Mouse (Mus musculus): Measurements from ENCODE around the gene Hax1. TPM values are rescaled to one million over a fixed set of nuclear protein-coding genes. Genes with fewer than 3 reads are reported as not detected.
A peak's percentile ranks its signal among the peaks of the same experiment; 100 is the strongest.

The Hax1 gene
- polyA plus RNA-seq (2012; ENCODE audit: insufficient read depth, insufficient read length, low replicate concordance, missing spikeins) = not detected in 2 replicates

DNA sequence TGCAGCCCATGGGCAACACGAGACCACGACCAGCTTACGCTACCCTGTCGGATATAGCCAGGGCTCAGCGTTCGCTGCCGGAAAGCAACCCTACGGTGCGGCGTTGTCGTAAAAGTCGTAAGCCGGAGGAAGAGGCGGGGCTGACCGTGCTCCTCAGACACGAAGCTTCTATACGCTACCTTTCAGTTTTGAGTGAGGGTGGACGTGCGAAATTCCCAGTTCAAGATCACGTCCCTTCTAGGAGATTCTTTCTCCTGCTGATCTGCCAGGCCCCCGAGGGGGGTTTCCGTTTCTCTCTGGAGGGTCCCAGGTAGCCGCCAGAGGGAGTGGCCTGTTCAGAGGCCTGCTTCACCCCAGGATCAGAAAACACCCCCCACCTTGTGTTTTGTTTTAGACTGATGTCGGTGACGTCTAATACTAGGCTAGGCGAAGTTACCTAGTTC is at the start of gene Hax1:
Gene Hax1 (minus strand): TSS at position 169 of the 443 bp plus-strand sequence.
- Histone ChIP-seq H3K27ac (ENCODE audit: insufficient read depth, low read depth, low read length) (peak within 1 kb of the TSS; percentile 66; the same call in 1 of the 2 replicates), H3K4me1 (ENCODE audit: control insufficient read depth, insufficient read depth, low read length) (no peaks in the 10 kb centered on the region), H3K4me3 (ENCODE audit: insufficient read depth, low read depth, low read length) (peak within 1 kb of the TSS; percentile 74)
- under 1% methylated on average over 26 of the region's 26 CpGs for WGBS
- TF ChIP-seq CTCF (IDR thresholded peaks at IDR 0.05; ENCODE audit: insufficient read depth, low read depth, low read length) (no peak), POLR2A (IDR thresholded peaks at IDR 0.05; ENCODE audit: insufficient read depth, low read depth, low read length) (peak; percentile 55)

GRCm38 (mm10) chr3:90036263-90036662 is 37.7 kb upstream of the Hax1 start:
- TF ChIP-seq CTCF (IDR thresholded peaks at IDR 0.05; ENCODE audit: insufficient read depth, low read depth, low read length) (no peak), POLR2A (IDR thresholded peaks at IDR 0.05; ENCODE audit: insufficient read depth, low read depth, low read length) (no peak)
- H3K4me3 ChIP-seq (ENCODE audit: insufficient read depth, low read depth, low read length) = no peak overlapping the region
- H3K4me1 ChIP-seq (ENCODE audit: control insufficient read depth, insufficient read depth, low read length) = no peaks in the 10 kb centered on the region
- WGBS = 100% methylated on average over 1 of the region's 1 CpGs
- H3K27ac ChIP-seq (ENCODE audit: insufficient read depth, low read depth, low read length) = no peak overlapping the region

DNA sequence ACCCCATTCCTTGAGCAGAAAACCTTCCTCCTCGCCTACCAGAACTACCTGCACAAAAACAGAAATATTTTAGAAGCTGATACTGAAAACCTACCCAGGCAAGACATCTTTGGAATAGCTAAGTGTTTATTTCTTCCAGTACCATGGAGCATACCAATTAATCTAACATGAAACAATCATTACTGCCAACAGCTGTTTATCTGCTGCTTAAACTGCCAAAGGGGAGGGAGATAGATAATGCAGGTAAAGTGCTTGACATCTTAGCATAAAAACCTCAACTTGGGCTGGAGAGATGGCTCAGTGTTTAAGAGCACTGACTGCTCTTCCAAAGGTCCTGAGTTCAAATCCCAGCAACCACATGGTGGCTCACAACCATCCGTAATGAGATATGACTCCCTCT is 36.1 kb upstream of the Hax1 start:
- 87% methylated on average over 2 of the region's 2 CpGs for WGBS
- Histone ChIP-seq H3K4me3 (ENCODE audit: insufficient read depth, low read depth, low read length) (no peak overlapping the region), H3K4me1 (ENCODE audit: control insufficient read depth, insufficient read depth, low read length) (no peaks in the 10 kb centered on the region), H3K27ac (ENCODE audit: insufficient read depth, low read depth, low read length) (no peak overlapping the region)
- no peak for TF ChIP-seq CTCF (IDR thresholded peaks at IDR 0.05; ENCODE audit: insufficient read depth, low read depth, low read length)

GRCm38 (mm10) chr3:90016626-90017025 is 18.0 kb upstream of the Hax1 start:
- no peak overlapping the region for H3K27ac ChIP-seq (ENCODE audit: insufficient read depth, low read depth, low read length)
- H3K4me3 ChIP-seq (ENCODE audit: insufficient read depth, low read depth, low read length) = no peak overlapping the region
- H3K4me1 ChIP-seq (ENCODE audit: control insufficient read depth, insufficient read depth, low read length) = no peaks in the 10 kb centered on the region
- TF ChIP-seq CTCF (IDR thresholded peaks at IDR 0.05; ENCODE audit: insufficient read depth, low read depth, low read length) (no peak), POLR2A (IDR thresholded peaks at IDR 0.05; ENCODE audit: insufficient read depth, low read depth, low read length) (no peak)
- 96% methylated on average over 4 of the region's 4 CpGs for WGBS

GRCm38 (mm10) chr3:90010291-90010690 is 11.7 kb upstream of the Hax1 start:
- TF ChIP-seq CTCF (IDR thresholded peaks at IDR 0.05; ENCODE audit: insufficient read depth, low read depth, low read length) (no peak), POLR2A (IDR thresholded peaks at IDR 0.05; ENCODE audit: insufficient read depth, low read depth, low read length) (no peak)
- no peaks in the 10 kb centered on the region for H3K4me1 ChIP-seq (ENCODE audit: control insufficient read depth, insufficient read depth, low read length)
- WGBS = 72% methylated on average over 2 of the region's 2 CpGs
- no peak overlapping the region for H3K27ac ChIP-seq (ENCODE audit: insufficient read depth, low read depth, low read length)
- H3K4me3 ChIP-seq (ENCODE audit: insufficient read depth, low read depth, low read length) = no peak overlapping the region

- TF ChIP-seq CTCF (IDR thresholded peaks at IDR 0.05; ENCODE audit: insufficient read depth, low read depth, low read length) (no peak), POLR2A (IDR thresholded peaks at IDR 0.05; ENCODE audit: insufficient read depth, low read depth, low read length) (no peak)
- H3K4me3 ChIP-seq (ENCODE audit: insufficient read depth, low read depth, low read length) = no peak overlapping the region
- WGBS = 52% methylated on average over 3 of the region's 3 CpGs
- H3K27ac ChIP-seq (ENCODE audit: insufficient read depth, low read depth, low read length) = no peak overlapping the region
- no peaks in the 10 kb centered on the region for H3K4me1 ChIP-seq (ENCODE audit: control insufficient read depth, insufficient read depth, low read length)
Observed at GRCm38 (mm10) chr3:90004091-90004796, 5.7 kb upstream of the Hax1 start.

- TF ChIP-seq CTCF (IDR thresholded peaks at IDR 0.05; ENCODE audit: insufficient read depth, low read depth, low read length) = no peak
- TF ChIP-seq POLR2A (IDR thresholded peaks at IDR 0.05; ENCODE audit: insufficient read depth, low read depth, low read length) = no peak
- Histone ChIP-seq H3K4me1 (ENCODE audit: control insufficient read depth, insufficient read depth, low read length) (no peaks in the 10 kb centered on the region), H3K4me3 (ENCODE audit: insufficient read depth, low read depth, low read length) (no peak overlapping the region), H3K27ac (ENCODE audit: insufficient read depth, low read depth, low read length) (no peak overlapping the region)
- WGBS = 79% methylated on average over 4 of the region's 4 CpGs
Observed at GRCm38 (mm10) chr3:89999830-90000229, 1.2 kb upstream of the Hax1 start.

GRCm38 (mm10) chr3:89999090-89999489 is 510 bp upstream of the Hax1 start:
- Histone ChIP-seq H3K27ac (ENCODE audit: insufficient read depth, low read depth, low read length) (peak overlapping the region; percentile 66; the same call in 1 of the 2 replicates), H3K4me1 (ENCODE audit: control insufficient read depth, insufficient read depth, low read length) (no peaks in the 10 kb centered on the region), H3K4me3 (ENCODE audit: insufficient read depth, low read depth, low read length) (peak overlapping the region; percentile 74)
- 8% methylated on average over 8 of the region's 8 CpGs for WGBS
- TF ChIP-seq CTCF (IDR thresholded peaks at IDR 0.05; ENCODE audit: insufficient read depth, low read depth, low read length) (no peak), POLR2A (IDR thresholded peaks at IDR 0.05; ENCODE audit: insufficient read depth, low read depth, low read length) (no peak)

DNA sequence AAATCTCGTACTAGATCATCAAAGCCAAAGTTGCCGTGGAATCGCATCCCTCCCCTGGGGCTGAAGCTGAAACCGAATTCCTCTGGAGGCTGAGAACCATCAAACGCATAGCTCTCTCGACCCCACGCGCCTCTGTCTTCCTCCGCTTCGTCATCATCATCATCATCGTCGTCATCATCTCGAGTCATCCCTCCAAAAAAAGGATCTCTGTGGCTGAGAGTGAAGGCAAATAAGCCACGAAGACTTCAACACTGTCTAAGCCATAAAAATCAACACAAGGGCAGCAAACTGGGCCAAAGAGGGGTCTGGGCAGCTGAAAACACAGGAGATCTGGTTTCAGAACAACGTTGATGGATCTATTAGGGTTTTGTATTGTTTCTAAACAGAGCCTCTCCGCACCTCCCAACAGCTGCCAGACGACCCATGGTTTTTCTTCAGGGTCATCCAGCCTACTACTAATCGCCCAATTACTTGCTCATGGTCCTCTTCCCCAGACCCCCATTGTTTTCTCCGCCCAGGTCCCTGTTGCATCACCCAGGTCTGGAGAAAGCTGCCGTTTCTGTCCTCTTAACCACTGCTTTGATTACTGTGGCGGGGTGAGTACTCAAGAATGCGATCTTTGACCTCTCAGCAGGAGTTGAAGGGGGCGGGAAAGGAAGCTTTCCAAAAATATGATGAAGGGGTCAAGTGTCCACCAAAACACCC is 637 bp downstream of the Hax1 start:
- Histone ChIP-seq H3K4me1 (ENCODE audit: control insufficient read depth, insufficient read depth, low read length) (no peaks in the 10 kb centered on the region), H3K27ac (ENCODE audit: insufficient read depth, low read depth, low read length) (0 out of 2 replicates have a peak overlapping the region, but pooled peaks have one; percentile 21), H3K4me3 (ENCODE audit: insufficient read depth, low read depth, low read length) (peak overlapping the region; percentile 74)
- 4% methylated on average over 23 of the region's 23 CpGs for WGBS
- TF ChIP-seq POLR2A (IDR thresholded peaks at IDR 0.05; ENCODE audit: insufficient read depth, low read depth, low read length) (no peak), CTCF (IDR thresholded peaks at IDR 0.05; ENCODE audit: insufficient read depth, low read depth, low read length) (no peak)
